Mouse (Mus musculus) ES-Bruce4 (cell line): ENCODE data around the gene Tmem159.

ENCODE experiments used
- CTCF ChIP-seq: IDR thresholded peaks from one replicate; pipeline ENCODE4 v1.8.1; 2011; ENCODE audit warnings: low read depth, low read length
- EP300 ChIP-seq: IDR thresholded peaks from 2 replicates; pipeline ENCODE4 v1.6.1; 2011; ENCODE audit warnings: low read depth, low read length; ENCODE audit not compliant: insufficient read depth
- POLR2A ChIP-seq: IDR thresholded peaks from one replicate; pipeline ENCODE4 v1.8.1; 2011; ENCODE audit warnings: low read length; ENCODE audit not compliant: insufficient read depth

DNA sequence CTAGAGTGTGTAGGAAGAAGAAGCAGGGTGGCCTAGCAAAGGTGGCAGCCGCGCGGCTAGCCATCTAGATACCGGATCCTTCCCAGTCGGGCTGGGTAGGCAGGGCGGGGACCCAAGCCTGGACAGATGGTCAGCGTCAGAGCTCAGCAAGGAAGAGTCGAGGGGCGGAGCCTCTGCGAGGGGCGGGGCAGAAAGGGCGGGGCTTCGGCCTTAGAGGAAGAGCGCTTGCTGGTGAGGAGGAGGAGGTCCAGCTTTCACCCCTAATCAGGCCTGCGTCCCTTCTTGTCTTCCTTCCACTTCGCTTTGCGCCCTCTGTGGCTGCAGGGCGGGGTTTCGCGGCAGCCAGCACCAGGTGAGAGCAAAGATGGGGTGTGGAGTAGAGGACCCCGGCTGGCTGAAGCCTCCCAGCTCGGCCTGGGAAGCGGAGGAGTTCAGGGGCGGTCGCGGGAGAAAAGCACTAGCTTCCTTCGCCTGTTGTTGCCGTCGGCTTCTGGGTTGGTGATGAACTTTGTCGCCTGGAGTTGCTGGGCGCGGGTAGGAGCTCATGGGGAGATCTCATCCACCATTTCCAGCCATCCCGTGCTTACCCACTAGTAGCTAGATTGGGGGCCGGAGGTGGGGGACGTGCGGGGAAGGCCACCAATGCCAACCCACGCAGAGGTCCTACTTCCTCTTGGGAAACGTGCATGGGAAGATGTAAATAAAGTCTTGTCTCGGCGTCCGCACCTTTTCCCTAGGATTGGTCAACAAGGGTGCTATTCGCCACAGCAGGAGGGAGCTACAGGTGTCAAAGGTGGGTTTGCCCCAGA, at the start of gene Tmem159:
- TF ChIP-seq CTCF (no peak), POLR2A (peak; percentile 47), EP300 (0 out of 2 replicates have a peak, but pooled peaks have one; percentile 12)
